29 mouse cellular contexts compared by ENCODE assay signal in the genomic region with DNA sequence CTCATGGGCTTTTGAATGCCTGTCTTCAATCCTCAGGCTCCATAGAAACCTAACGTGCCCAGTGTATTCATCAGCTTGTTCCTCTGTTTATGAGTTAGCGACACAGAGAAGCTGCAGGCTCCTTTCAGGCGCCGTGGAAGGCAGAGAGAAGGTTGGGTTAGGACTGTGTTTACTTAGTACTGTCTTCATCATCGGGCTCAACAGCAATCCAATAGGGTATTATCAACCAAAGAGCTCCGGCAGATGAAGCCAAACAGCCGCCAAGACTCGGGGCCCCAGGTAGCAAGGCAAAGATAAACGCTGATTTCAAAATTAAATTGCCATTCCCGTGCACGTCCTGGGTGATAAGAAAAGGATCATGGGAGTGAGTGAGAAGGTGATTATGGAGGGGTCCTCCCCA. TPM values are rescaled to one million over a fixed set of nuclear protein-coding genes. Genes with fewer than 3 reads are reported as not detected.
DNase-seq lines count a peak whose midpoint lies in the region; ATAC-seq lines count a peak whose summit lies in the region.
"Had no signal": no experiment of that assay in that cellular context is flagged by ENCODE, and none has a peak within 500 bp of the region (broad histone marks: within the 10 kb centered on the region; RNA-seq: fewer than 3 reads in every experiment).

No protein-coding gene starts in this region.

- no peaks in the 10 kb centered on the region for H3K4me1 ChIP-seq in heart, embryonic 12.5 days (replicated peaks)
- H3K4me1 ChIP-seq in intestine, embryonic 15.5 days (replicated peaks) = 0 out of 2 replicates have a peak, but pooled peaks cover 4% of the 10 kb centered on the region
- H3K4me1 ChIP-seq in midbrain, embryonic 14.5 days (ENCODE audit: control insufficient read depth, insufficient read depth, low read length) = no peaks in the 10 kb centered on the region
- H3K4me1 ChIP-seq: forebrain, embryonic 10.5 days; heart, embryonic 15.5 days had no signal

- H3K4me3 ChIP-seq in heart, embryonic 12.5 days = no peak overlapping the region
- H3K4me3 ChIP-seq in intestine, embryonic 15.5 days (replicated peaks) = no peak overlapping the region
- no peak overlapping the region for H3K4me3 ChIP-seq in midbrain, embryonic 14.5 days (replicated peaks; ENCODE audit: low read depth, low read length)
- H3K4me3 ChIP-seq: forebrain, embryonic 10.5 days; heart, adult 2 months; heart, embryonic 15.5 days had no signal

- WGBS in heart, embryonic 12.5 days = 75% methylated on average over 11 of the region's 11 CpGs
- WGBS in intestine, embryonic 15.5 days = 28% methylated on average over 11 of the region's 11 CpGs
- 86% methylated on average over 11 of the region's 11 CpGs for WGBS in midbrain, embryonic 14.5 days

- peak; percentile 35 for DNase-seq in heart, adult 11 months
- peak; percentile 22 for DNase-seq in testis, postnatal 10 days (ENCODE audit: low spot score)
- no peak for DNase-seq in testis, postnatal 14 days (ENCODE audit: low spot score)
- no peak for DNase-seq in retina, embryonic 14.5 days (ENCODE audit: low spot score)
- no peak for DNase-seq in midbrain, embryonic 14.5 days
- DNase-seq: adrenal gland, postnatal 10 days; adrenal gland, postnatal 36 days; B cell, adult 2 months; cerebellum, adult 18-20 months; cerebellum, adult 9-10 months; cerebellum, postnatal 14 days; gastrocnemius, postnatal 25 days; heart, adult 2 months; heart, postnatal 10 days; heart, postnatal 4 days had no signal

- no peaks in the 10 kb centered on the region for H3K9me3 ChIP-seq in heart, embryonic 12.5 days (replicated peaks)
- H3K9me3 ChIP-seq in intestine, embryonic 15.5 days = no peaks in the 10 kb centered on the region
- H3K9me3 ChIP-seq in midbrain, embryonic 14.5 days (ENCODE audit: control insufficient read depth, low read length) = no peaks in the 10 kb centered on the region
- H3K9me3 ChIP-seq: forebrain, embryonic 10.5 days; heart, embryonic 15.5 days had no signal

- H3K27me3 ChIP-seq in heart, embryonic 12.5 days (replicated peaks) = no peaks in the 10 kb centered on the region
- H3K27me3 ChIP-seq in intestine, embryonic 15.5 days (replicated peaks) = no peaks in the 10 kb centered on the region
- no peaks in the 10 kb centered on the region for H3K27me3 ChIP-seq in midbrain, embryonic 14.5 days (ENCODE audit: control insufficient read depth, insufficient read depth, low read length)
- H3K27me3 ChIP-seq: CH12.LX; heart, embryonic 15.5 days; Patski had no signal

- no peak overlapping the region for H3K4me2 ChIP-seq in heart, embryonic 12.5 days
- H3K4me2 ChIP-seq in intestine, embryonic 15.5 days (replicated peaks) = no peak overlapping the region
- H3K4me2 ChIP-seq in midbrain, embryonic 14.5 days (ENCODE audit: low read length) = no peak overlapping the region
- H3K4me2 ChIP-seq: heart, embryonic 11.5 days; heart, embryonic 15.5 days; hindbrain, embryonic 14.5 days had no signal

- ATAC-seq in heart, embryonic 12.5 days (ENCODE audit: insufficient number of reproducible peaks, low FRiP score) = no peak
- peak; percentile 82; the same call in 1 of the 2 replicates for ATAC-seq in intestine, embryonic 15.5 days
- ATAC-seq in midbrain, embryonic 14.5 days (ENCODE audit: low FRiP score, low TSS enrichment) = no peak
- ATAC-seq: forebrain, embryonic 14.5 days; hindbrain, postnatal 0 days; Patski had no signal

- H3K9ac ChIP-seq in heart, embryonic 12.5 days = no peak overlapping the region
- no peak overlapping the region for H3K9ac ChIP-seq in intestine, embryonic 15.5 days
- no peak overlapping the region for H3K9ac ChIP-seq in midbrain, embryonic 14.5 days (replicated peaks; ENCODE audit: low read length)
- H3K9ac ChIP-seq: heart, embryonic 15.5 days; hindbrain, embryonic 14.5 days had no signal

- no peak overlapping the region for H3K27ac ChIP-seq in heart, embryonic 12.5 days (ENCODE audit: poor library complexity, severe bottlenecking)
- H3K27ac ChIP-seq in intestine, embryonic 15.5 days = no peak overlapping the region
- H3K27ac ChIP-seq in midbrain, embryonic 14.5 days (replicated peaks; ENCODE audit: low read depth, low read length) = no peak overlapping the region
- H3K27ac ChIP-seq: forebrain, embryonic 10.5 days; heart, adult 2 months; heart, embryonic 15.5 days; hindbrain, embryonic 14.5 days; hindbrain, postnatal 0 days had no signal

- H3K36me3 ChIP-seq in heart, embryonic 12.5 days = no peaks in the 10 kb centered on the region
- no peaks in the 10 kb centered on the region for H3K36me3 ChIP-seq in intestine, embryonic 15.5 days
- H3K36me3 ChIP-seq in midbrain, embryonic 14.5 days (ENCODE audit: control insufficient read depth, insufficient read depth, low read length) = no peaks in the 10 kb centered on the region
- H3K36me3 ChIP-seq: forebrain, embryonic 10.5 days; G1E; heart, embryonic 15.5 days had no signal

RNA-seq across cellular contexts. Expression of a gene that starts 50.5 kb away (rescaled TPM):
- not detected in 2 replicates for polyA plus RNA-seq in heart, embryonic 12.5 days (2016; fragmentation: Nextera tagmentation; extraction: Ambion mirVana)
- not detected in 2 replicates for polyA plus RNA-seq in intestine, embryonic 15.5 days (2015; fragmentation: Nextera tagmentation; extraction: Ambion mirVana)
- 0.33 and 0.55 TPM in 2 replicates for polyA plus RNA-seq in midbrain, embryonic 14.5 days (2014; fragmentation: Nextera tagmentation; extraction: Ambion mirVana)
- polyA plus RNA-seq: embryonic facial prominence, embryonic 11.5 days; forebrain, embryonic 10.5 days; G1E; gonadal fat pad, adult 2 months; heart, adult 2 months; heart, embryonic 15.5 days; hindbrain, embryonic 11.5 days; Patski had no signal

Comparison
In these comparisons a context has a peak if more than half of its experiments do, and no peak if none do; other contexts are left out.
1. DNase-seq: peak in heart, adult 11 months (single experiment) and testis, postnatal 10 days (single experiment); none in testis, postnatal 14 days (single experiment), retina, embryonic 14.5 days (single experiment) and midbrain, embryonic 14.5 days (single experiment).